Mouse (Mus musculus) CH12.LX (cell line): ENCODE data around the gene Rnf26. TPM values are rescaled to one million over a fixed set of nuclear protein-coding genes. Genes with fewer than 3 reads are reported as not detected.

Source experiments
- DNase-seq: peaks from one replicate; pipeline ENCODE4 v3.0.0-alpha.2; 2013; ENCODE audit errors: extremely low read depth
- H3K27ac ChIP-seq: 2 replicates; pipeline ENCODE4 v1.5.1; 2012; ENCODE audit warnings: low read depth, mild to moderate bottlenecking, control low read depth, moderate library complexity; ENCODE audit not compliant: insufficient read depth
- H3K27me3 ChIP-seq: replicated peaks from 2 replicates; pipeline ENCODE3; 2012; ENCODE audit warnings: inconsistent platforms
- H3K36me3 ChIP-seq, 2 experiments: replicated peaks in 1 of 2; 2 replicates each; pipeline versions ENCODE3 to v1.6.1; 2012; ENCODE audit warnings: inconsistent platforms in 1 of 2, low read length in 1 of 2, mild to moderate bottlenecking in 1 of 2, mixed read lengths in 1 of 2, moderate library complexity in 1 of 2; ENCODE audit not compliant: control insufficient read depth in 1 of 2, insufficient read depth in 1 of 2
- H3K4me1 ChIP-seq, 2 experiments: 2 replicates each; pipeline ENCODE4 v1.6.1; 2012; ENCODE audit warnings: inconsistent platforms in 1 of 2, moderate library complexity in 1 of 2; ENCODE audit not compliant: insufficient read depth in 2 of 2, control insufficient read depth in 1 of 2
- H3K4me2 ChIP-seq: 2 replicates; pipeline ENCODE4 v1.6.1; 2012; ENCODE audit warnings: low read depth, mild to moderate bottlenecking, control low read depth; ENCODE audit not compliant: poor library complexity, insufficient read depth, severe bottlenecking
- H3K4me3 ChIP-seq, 3 experiments: fragments of 150-350 bp in 1 of 3; sonication (generic) in 1 of 3; replicated peaks in 1 of 3; 2 replicates each; pipeline versions ENCODE3 to v1.5.1; 2011 to 2012; ENCODE audit warnings: low read depth in 2 of 3, low read length in 2 of 3, mild to moderate bottlenecking in 2 of 3, moderate library complexity in 2 of 3, control low read depth in 1 of 3, improper control_type of control experiment in 1 of 3, inconsistent platforms in 1 of 3, mixed read lengths in 1 of 3; ENCODE audit not compliant: poor library complexity in 1 of 3
- H3K79me2 ChIP-seq: replicated peaks from 2 replicates; pipeline ENCODE4 v1.6.1; 2012; ENCODE audit warnings: mild to moderate bottlenecking, moderate library complexity; ENCODE audit not compliant: control insufficient read depth, poor library complexity, insufficient read depth, severe bottlenecking; ENCODE audit errors: extremely low read depth
- H3K9ac ChIP-seq: 2 replicates; pipeline ENCODE4 v1.6.1; 2012; ENCODE audit warnings: low read depth, mild to moderate bottlenecking, control low read depth, moderate library complexity; ENCODE audit not compliant: insufficient read depth
- H3K9me3 ChIP-seq: replicated peaks from 2 replicates; pipeline ENCODE3; 2012; ENCODE audit warnings: low read length, inconsistent platforms, mixed read lengths
- BHLHE40 ChIP-seq: IDR thresholded peaks from 2 replicates; pipeline ENCODE4 v1.6.1; 2011; ENCODE audit warnings: mild to moderate bottlenecking, low read depth, low read length, improper control_type of control experiment
- CHD1 ChIP-seq: IDR thresholded peaks from 2 replicates; pipeline ENCODE4 v1.6.1; 2012; ENCODE audit warnings: low read depth, low read length, improper control_type of control experiment, inconsistent platforms
- CHD2 ChIP-seq: IDR thresholded peaks from 2 replicates; pipeline ENCODE4 v1.6.1; 2011; ENCODE audit warnings: low read length, improper control_type of control experiment
- CTCF ChIP-seq, 2 experiments: IDR thresholded peaks in 1 of 2; conservative IDR thresholded peaks in 1 of 2; 2 replicates each; pipeline ENCODE4 v1.5.1; 2011 to 2012; ENCODE audit warnings: low read depth in 2 of 2, low read length in 2 of 2, improper control_type of control experiment in 1 of 2, inconsistent platforms in 1 of 2, mild to moderate bottlenecking in 1 of 2, moderate library complexity in 1 of 2
- E2F4 ChIP-seq: IDR thresholded peaks from 2 replicates; pipeline ENCODE4 v1.6.1; 2011; ENCODE audit warnings: low read depth, low read length, improper control_type of control experiment; ENCODE audit not compliant: insufficient replicate concordance
- ELF1 ChIP-seq: IDR thresholded peaks from 2 replicates; pipeline ENCODE4 v1.6.1; 2014; ENCODE audit warnings: low read depth, mild to moderate bottlenecking, inconsistent platforms, low read length, improper control_type of control experiment
- EP300 ChIP-seq: IDR thresholded peaks from 2 replicates; pipeline ENCODE4 v1.6.1; 2011; ENCODE audit warnings: low read length, improper control_type of control experiment
- ETS1 ChIP-seq: conservative IDR thresholded peaks from 2 replicates; pipeline ENCODE4 v1.6.1; 2012; ENCODE audit warnings: low read depth, mild to moderate bottlenecking, inconsistent platforms, low read length, improper control_type of control experiment, moderate library complexity
- GABPA ChIP-seq: IDR thresholded peaks from 2 replicates; pipeline ENCODE4 v1.6.1; 2012; ENCODE audit warnings: low read depth, low read length, improper control_type of control experiment, inconsistent platforms; ENCODE audit not compliant: insufficient replicate concordance
- HCFC1 ChIP-seq: IDR thresholded peaks from 2 replicates; pipeline ENCODE4 v1.6.1; 2012; ENCODE audit warnings: low read depth, mild to moderate bottlenecking, inconsistent platforms, low read length, improper control_type of control experiment
- IRF4 ChIP-seq: IDR thresholded peaks from 2 replicates; pipeline ENCODE4 v1.6.1; 2014; ENCODE audit warnings: low read depth, mild to moderate bottlenecking, inconsistent platforms, low read length, improper control_type of control experiment
- JUN ChIP-seq: IDR thresholded peaks from 2 replicates; pipeline ENCODE4 v1.6.1; 2011; ENCODE audit warnings: low read depth, mild to moderate bottlenecking, low read length, improper control_type of control experiment, moderate library complexity; ENCODE audit not compliant: insufficient read depth
- JUND ChIP-seq: conservative IDR thresholded peaks from 2 replicates; pipeline ENCODE4 v1.6.1; 2011; ENCODE audit warnings: low read depth, low read length, improper control_type of control experiment
- KAT2A ChIP-seq: IDR thresholded peaks from 2 replicates; pipeline ENCODE4 v1.6.1; 2012; ENCODE audit warnings: low read length, improper control_type of control experiment, inconsistent platforms; ENCODE audit not compliant: insufficient replicate concordance
- MAFK ChIP-seq: IDR thresholded peaks from 2 replicates; pipeline ENCODE4 v1.6.1; 2011; ENCODE audit warnings: low read length, improper control_type of control experiment; ENCODE audit not compliant: insufficient replicate concordance
- MAX ChIP-seq: IDR thresholded peaks from 2 replicates; pipeline ENCODE4 v1.6.1; 2011; ENCODE audit warnings: low read length, improper control_type of control experiment
- MAZ ChIP-seq: IDR thresholded peaks from 2 replicates; pipeline ENCODE4 v1.6.1; 2012; ENCODE audit warnings: low read depth, mild to moderate bottlenecking, inconsistent platforms, low read length, improper control_type of control experiment, moderate library complexity
- MEF2A ChIP-seq: IDR thresholded peaks from 2 replicates; pipeline ENCODE4 v1.6.1; 2014; ENCODE audit warnings: low read depth, mild to moderate bottlenecking, inconsistent platforms, low read length, improper control_type of control experiment, borderline replicate concordance
- MXI1 ChIP-seq: IDR thresholded peaks from 2 replicates; pipeline ENCODE4 v1.6.1; 2011; ENCODE audit warnings: mild to moderate bottlenecking, low read depth, low read length, improper control_type of control experiment
- MYC ChIP-seq: IDR thresholded peaks from 2 replicates; pipeline ENCODE4 v1.6.1; 2011; ENCODE audit warnings: low read depth, mild to moderate bottlenecking, improper control_type of control experiment, low read length
- NELFE ChIP-seq: IDR thresholded peaks from 2 replicates; pipeline ENCODE4 v1.6.1; 2011; ENCODE audit warnings: low read depth, low read length, improper control_type of control experiment
- NRF1 ChIP-seq: IDR thresholded peaks from 2 replicates; pipeline ENCODE4 v1.6.1; 2014; ENCODE audit warnings: low read depth, mild to moderate bottlenecking, inconsistent platforms, low read length, improper control_type of control experiment, moderate library complexity
- PAX5 ChIP-seq: IDR thresholded peaks from 2 replicates; pipeline ENCODE4 v1.6.1; 2012; ENCODE audit warnings: low read length, inconsistent platforms, mixed read lengths
- POLR2A ChIP-seq: IDR thresholded peaks from 2 replicates; pipeline ENCODE4 v1.6.1; 2011; ENCODE audit warnings: low read depth, mild to moderate bottlenecking, improper control_type of control experiment, low read length
- POLR2AphosphoS2 ChIP-seq: IDR thresholded peaks from 2 replicates; pipeline ENCODE4 v1.6.1; 2011; ENCODE audit warnings: low read depth, low read length, improper control_type of control experiment
- RAD21 ChIP-seq: IDR thresholded peaks from 2 replicates; pipeline ENCODE4 v1.6.1; 2011; ENCODE audit warnings: low read depth, mild to moderate bottlenecking, low read length, improper control_type of control experiment, moderate library complexity
- RCOR1 ChIP-seq: conservative IDR thresholded peaks from 2 replicates; pipeline ENCODE4 v1.6.1; 2012; ENCODE audit warnings: low read depth, mild to moderate bottlenecking, inconsistent platforms, low read length, improper control_type of control experiment
- SIN3A ChIP-seq: IDR thresholded peaks from 2 replicates; pipeline ENCODE4 v1.6.1; 2012; ENCODE audit warnings: low read length, improper control_type of control experiment, inconsistent platforms
- SMC3 ChIP-seq: IDR thresholded peaks from 2 replicates; pipeline ENCODE4 v1.6.1; 2011; ENCODE audit warnings: low read depth, low read length, improper control_type of control experiment
- TBP ChIP-seq: conservative IDR thresholded peaks from 2 replicates; pipeline ENCODE4 v1.6.1; 2011; ENCODE audit warnings: low read depth, low read length, improper control_type of control experiment
- TCF12 ChIP-seq: IDR thresholded peaks from 2 replicates; pipeline ENCODE4 v1.6.1; 2014; ENCODE audit warnings: low read depth, mild to moderate bottlenecking, inconsistent platforms, low read length, improper control_type of control experiment
- UBTF ChIP-seq: IDR thresholded peaks from 2 replicates; pipeline ENCODE4 v1.6.1; 2012; ENCODE audit warnings: low read depth, mild to moderate bottlenecking, inconsistent platforms, low read length, improper control_type of control experiment, moderate library complexity
- USF1 ChIP-seq: IDR thresholded peaks from 2 replicates; pipeline ENCODE4 v1.6.1; 2014; ENCODE audit warnings: low read depth, mild to moderate bottlenecking, inconsistent platforms, low read length, improper control_type of control experiment
- USF2 ChIP-seq: conservative IDR thresholded peaks from 2 replicates; pipeline ENCODE4 v1.6.1; 2011; ENCODE audit warnings: low read depth, low read length, improper control_type of control experiment
- ZC3H11A ChIP-seq: IDR thresholded peaks from 2 replicates; pipeline ENCODE4 v1.6.1; 2012; ENCODE audit warnings: low read depth, mild to moderate bottlenecking, inconsistent platforms, low read length, improper control_type of control experiment
- ZKSCAN1 ChIP-seq: IDR thresholded peaks from 2 replicates; pipeline ENCODE4 v1.6.1; 2012; ENCODE audit warnings: low read depth, inconsistent platforms, low read length, improper control_type of control experiment, borderline replicate concordance
- ZMIZ1 ChIP-seq: IDR thresholded peaks from 2 replicates; pipeline ENCODE4 v1.6.1; 2012; ENCODE audit warnings: low read depth, mild to moderate bottlenecking, inconsistent platforms, low read length, improper control_type of control experiment
- ZNF384 ChIP-seq: IDR thresholded peaks from 2 replicates; pipeline ENCODE4 v1.6.1; 2012; ENCODE audit warnings: low read depth, low read length, improper control_type of control experiment, inconsistent platforms
- dilution Hi-C: fragments of 300-500 bp; cut with MboI; formaldehyde crosslinking; loops from 2 replicates; pipeline ENCODE4 v1.14.3; 2020; ENCODE audit warnings: low sequenced_read_pairs; ENCODE audit not compliant: extremely low pct_unique_long_range_greater_than_20kb, extremely low pct_ligation_motif_present
- in situ Hi-C: fragments of 300-500 bp; cut with MboI; formaldehyde crosslinking; loops from 3 replicates; pipeline ENCODE4 v1.14.3; 2019; ENCODE audit warnings: low sequenced_read_pairs, low pct_ligation_motif_present, low pct_unique_long_range_greater_than_20kb, mixed read lengths
- polyA plus RNA-seq: library from polyadenylated mRNA; unstranded; fragments of >175 nt; gene quantifications from 2 replicates; pipeline ENCODE4 v1.2.1, GENCODE M21; 2012; ENCODE audit warnings: low read depth; ENCODE audit not compliant: insufficient read length
- total RNA-seq, 2 experiments: library from RNA; depleted of rRNA; stranded (reverse); fragments of 300-350 nt in 1 of 2; fragments of >200 nt in 1 of 2; gene quantifications; 2 replicates each; pipeline ENCODE4 v1.2.3; 2012 to 2014

Gene Rnf26
- total and polyA plus RNA-seq, 3 experiments, result 11.7 to 40.0 (median 15.3) TPM

DNA sequence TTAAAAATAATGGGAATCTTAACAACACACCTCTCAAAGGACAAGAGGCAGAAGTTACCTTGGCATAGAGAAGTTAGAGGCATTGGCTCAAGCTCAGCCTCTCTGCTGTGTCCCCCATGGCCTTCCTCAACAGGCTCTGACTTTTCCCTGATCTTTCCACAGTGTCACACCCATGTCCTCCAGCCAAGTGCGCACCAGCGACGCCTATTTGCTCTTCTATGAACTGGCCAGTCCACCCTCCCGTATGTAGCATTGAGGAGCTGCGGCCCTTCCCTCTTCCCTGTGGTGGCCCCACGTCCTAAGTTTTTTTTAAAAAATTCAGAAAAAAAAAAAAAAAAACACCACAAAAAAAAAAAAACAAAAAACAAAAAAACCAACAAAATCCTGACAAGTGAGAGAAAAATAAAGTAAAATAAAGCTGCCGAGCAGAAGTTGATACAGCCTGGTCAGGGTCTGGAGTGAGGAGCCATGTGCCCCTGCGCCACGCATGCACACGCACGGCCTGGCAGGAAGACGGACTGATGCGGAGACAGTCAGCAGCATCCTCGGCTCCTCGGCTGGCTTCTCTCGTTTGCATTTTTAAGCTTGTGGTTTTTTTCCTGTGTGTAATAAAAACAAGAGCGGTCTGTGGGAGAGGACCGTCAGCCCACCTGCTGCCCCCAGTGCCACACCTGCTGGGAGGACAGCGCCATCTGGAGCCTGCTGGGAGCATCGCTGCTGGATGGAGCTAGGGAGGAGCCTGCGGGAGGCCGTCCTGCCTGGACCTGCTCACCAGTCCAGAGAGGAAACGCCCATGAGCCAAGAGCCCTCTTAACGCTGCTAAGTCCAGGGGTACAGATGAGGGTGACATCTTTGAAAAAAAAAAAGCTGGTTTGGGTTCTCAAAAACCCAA lies 19.5 kb downstream of the Rnf26 start:
- no peak overlapping the region for H3K4me2 ChIP-seq
- DNase-seq, result peak; percentile 84
- TF ChIP-seq POLR2A, result no peak
- no peak for TF ChIP-seq NELFE
- no peak for TF ChIP-seq PAX5
- no peak for TF ChIP-seq E2F4
- TF ChIP-seq SIN3A, result 0 out of 2 replicates have a peak, but pooled peaks have one; percentile 3
- TF ChIP-seq USF2, result no peak
- TF ChIP-seq RCOR1, result no peak
- TF ChIP-seq ZNF384, result peak; percentile 71
- peak; percentile 96 for TF ChIP-seq SMC3
- TF ChIP-seq ZMIZ1, result no peak
- no peak for TF ChIP-seq JUND
- no peak for TF ChIP-seq GABPA
- TF ChIP-seq MYC, result peak; percentile 43; the same call in 1 of the 2 replicates
- no peak; the same call in 1 of the 2 replicates for TF ChIP-seq UBTF
- TF ChIP-seq ETS1, result peak; percentile 50; the same call in 1 of the 2 replicates
- TF ChIP-seq HCFC1, result no peak
- TF ChIP-seq MAFK, result 0 out of 2 replicates have a peak, but pooled peaks have one; percentile 21
- no peak for TF ChIP-seq USF1
- no peak for TF ChIP-seq MAX
- TF ChIP-seq JUN, result no peak
- TF ChIP-seq CHD2, result no peak
- TF ChIP-seq CHD1, result no peak
- peak; percentile 88 for TF ChIP-seq TCF12
- TF ChIP-seq MXI1, result peak; percentile 33; the same call in 1 of the 2 replicates
- peak; percentile 34; the same call in 1 of the 2 replicates for TF ChIP-seq EP300
- peak; percentile 83 to 98 for TF ChIP-seq CTCF (conservative IDR thresholded peaks at IDR 0.05 in 1 of 2, IDR thresholded peaks at IDR 0.05 in 1 of 2; ENCODE audit: low read depth in 2 of 2, low read length in 2 of 2)
- TF ChIP-seq KAT2A, result no peak
- peak; percentile 42 for TF ChIP-seq BHLHE40
- no peak for TF ChIP-seq POLR2AphosphoS2
- TF ChIP-seq MEF2A, result peak; percentile 74
- TF ChIP-seq RAD21, result peak; percentile 91
- no peak for TF ChIP-seq ZKSCAN1
- TF ChIP-seq MAZ, result no peak
- no peak for TF ChIP-seq TBP
- TF ChIP-seq IRF4, result peak; percentile 66; the same call in 1 of the 2 replicates
- TF ChIP-seq ZC3H11A, result peak; percentile 70
- TF ChIP-seq ELF1, result 0 out of 2 replicates have a peak, but pooled peaks have one; percentile 41
- TF ChIP-seq NRF1, result no peak
- no peak overlapping the region for H3K27ac ChIP-seq
- dilution Hi-C loops (no loop called here), in situ Hi-C loops (no loop called here)
- H3K9ac ChIP-seq, result no peak overlapping the region
- H3K79me2 ChIP-seq, result no peaks in the 10 kb centered on the region
- H3K9me3 ChIP-seq, result no peaks in the 10 kb centered on the region
- H3K36me3 ChIP-seq, result peaks cover 3 to 35% of the 10 kb centered on the region in 2 experiments
- H3K4me3 ChIP-seq, result no peak overlapping the region
- peaks cover 8 to 36% of the 10 kb centered on the region in 2 experiments for H3K4me1 ChIP-seq
- no peaks in the 10 kb centered on the region for H3K27me3 ChIP-seq
